Mouse (Mus musculus) testis, postnatal 14 days (tissue): ENCODE measurements at regions not wholly inside any gene's neighbourhood (a gene's known extent, or its start where the extent isn't known, plus 50 kb on each side); places are given as distances from the start of the nearest gene placed in this dataset.
"Not testable (repeated sequence)": the region's sequence is repeated elsewhere in the genome, so short reads cannot be mapped to it uniquely, and the experiment has no call there.

Source experiments
- DNase-seq: peaks from one replicate; pipeline ENCODE4 v3.0.0; 2021; ENCODE audit warnings: low spot score

DNA sequence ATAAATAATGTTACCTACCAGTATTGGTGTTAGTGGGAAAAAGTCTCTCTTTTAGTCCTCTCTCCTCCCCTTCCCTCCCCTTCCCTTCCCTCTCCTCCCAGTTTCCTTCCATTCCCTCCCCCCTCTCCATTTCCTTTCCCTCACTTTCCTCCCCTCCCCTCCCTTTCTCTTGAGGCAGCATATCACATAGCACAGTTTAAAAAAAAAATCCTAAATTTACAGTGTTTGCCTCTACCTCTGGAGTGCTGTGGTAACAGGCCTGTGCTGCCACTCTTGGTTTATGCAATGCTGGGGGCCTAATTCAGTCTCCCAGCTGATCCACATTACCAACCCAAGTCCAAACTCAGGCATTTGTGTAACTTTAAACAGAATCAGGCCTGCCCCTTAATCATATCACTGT lies 52.1 kb upstream of the Slc44a3 start:
- no peak for DNase-seq

DNA sequence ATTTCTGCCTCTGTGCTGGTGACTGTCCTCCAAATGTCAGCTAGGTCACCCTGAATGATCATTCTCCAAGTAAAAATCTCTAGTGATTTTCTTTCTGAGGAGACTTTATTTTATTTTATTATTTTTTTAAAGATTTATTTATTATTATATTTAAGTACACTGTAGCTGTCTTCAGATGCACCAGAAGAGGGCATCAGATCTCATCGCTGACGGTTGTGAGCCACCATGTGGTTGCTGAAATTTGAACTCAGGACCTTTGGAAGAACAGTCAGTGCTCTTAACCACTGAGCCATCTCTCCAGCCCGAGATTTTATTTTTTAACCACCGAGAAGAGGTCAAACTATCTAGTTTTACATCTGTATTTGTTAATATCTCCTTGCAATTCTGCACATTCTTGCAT lies 50.5 kb upstream of the Slc44a3 start:
- not testable (repeated sequence) for DNase-seq
